Mouse (Mus musculus) limb, embryonic 14.5 days (tissue): Measurements from ENCODE around the gene Atg4d. TPM values are rescaled to one million over a fixed set of nuclear protein-coding genes. Genes with fewer than 3 reads are reported as not detected.

Source experiments
- ATAC-seq: fragments of 200-750 bp; cut with Nextera tagmentation; 2 replicates; pipeline ENCODE4 v1.8.0; 2017; ENCODE audit warnings: low read depth, moderate number of reproducible peaks, moderate TSS enrichment; ENCODE audit not compliant: low FRiP score
- DNase-seq: peaks from one replicate; pipeline ENCODE4 v3.0.0-alpha.2; 2015; ENCODE audit warnings: low spot score
- H3K27ac ChIP-seq: fragments of 300-500 bp; sonication (generic); replicated peaks from 2 replicates; pipeline ENCODE4 v1.5.1; 2014; ENCODE audit warnings: low read depth, mild to moderate bottlenecking, low read length, moderate library complexity, mixed read lengths
- H3K27me3 ChIP-seq: fragments of 300-500 bp; sonication (generic); 2 replicates; pipeline ENCODE4 v1.6.1; 2014; ENCODE audit warnings: low read length, mixed read lengths; ENCODE audit not compliant: control insufficient read depth, insufficient read depth
- H3K36me3 ChIP-seq: fragments of 300-500 bp; sonication (generic); 2 replicates; pipeline ENCODE4 v1.6.1; 2014; ENCODE audit warnings: mild to moderate bottlenecking, low read length, moderate library complexity, mixed read lengths; ENCODE audit not compliant: control insufficient read depth, insufficient read depth
- H3K4me1 ChIP-seq: fragments of 300-500 bp; sonication (generic); 2 replicates; pipeline ENCODE4 v1.6.1; 2014; ENCODE audit warnings: antibody characterized with exemption, low read length, mixed read lengths; ENCODE audit not compliant: control insufficient read depth, insufficient read depth
- H3K4me2 ChIP-seq: fragments of 300-500 bp; sonication (generic); replicated peaks from 2 replicates; pipeline ENCODE4 v1.6.1; 2014; ENCODE audit warnings: low read depth, mild to moderate bottlenecking, low read length, moderate library complexity; ENCODE audit not compliant: severe bottlenecking
- H3K4me3 ChIP-seq: fragments of 300-500 bp; sonication (generic); replicated peaks from 2 replicates; pipeline ENCODE4 v1.5.1; 2014; ENCODE audit warnings: low read length
- H3K9ac ChIP-seq: fragments of 300-500 bp; sonication (generic); 2 replicates; pipeline ENCODE4 v1.6.1; 2014; ENCODE audit warnings: mild to moderate bottlenecking, low read depth, low read length, moderate library complexity; ENCODE audit not compliant: severe bottlenecking
- H3K9me3 ChIP-seq: fragments of 300-500 bp; sonication (generic); 2 replicates; pipeline ENCODE4 v1.6.1; 2016; ENCODE audit warnings: low read length; ENCODE audit not compliant: control insufficient read depth
- POLR2A ChIP-seq: fragments of 200-500 bp; IDR thresholded peaks from 2 replicates; pipeline ENCODE4 v1.8.0; 2012; ENCODE audit warnings: inconsistent platforms, mild to moderate bottlenecking, moderate library complexity, borderline replicate concordance; ENCODE audit not compliant: insufficient read depth, insufficient read length; ENCODE audit errors: extremely low read depth
- WGBS: fragments of 180-500 bp; shearing (Covaris S2); extraction: QIAGEN DNeasy Blood & Tissue Kit; methylation state at CpG from one replicate; pipeline ENCODE4 v1.1.7; 2014; 5-methylcytosine and 5-hydroxymethylcytosine counted together
- polyA plus RNA-seq, 2 experiments: library from polyadenylated mRNA; depleted of rRNA in 1 of 2; stranded (reverse) in 1 of 2; unstranded in 1 of 2; fragments of >200 nt; fragmentation: Nextera tagmentation in 1 of 2; extraction: Ambion mirVana in 1 of 2; gene quantifications; 2 replicates each; pipeline versions ENCODE4 v1.2.1 to v1.2.3; 2012 to 2014

Atg4d gene
- polyA plus RNA-seq (2012; rRNA removed) (26.9 and 29.0 TPM in 2 replicates), polyA plus RNA-seq (2014; fragmentation: Nextera tagmentation; extraction: Ambion mirVana) (31.6 and 35.8 TPM in 2 replicates)

- Histone ChIP-seq H3K36me3 (peaks cover 26% of the 10 kb centered on the region), H3K27ac (peak within 1 kb of the TSS; percentile 75), H3K4me2 (peak within 1 kb of the TSS; percentile 78), H3K9me3 (no peaks in the 10 kb centered on the region), H3K4me3 (peak within 1 kb of the TSS; percentile 95), H3K4me1 (peaks cover 9% of the 10 kb centered on the region), H3K9ac (peak within 1 kb of the TSS; percentile 82), H3K27me3 (no peaks in the 10 kb centered on the region)
- peak; percentile 95 for TF ChIP-seq POLR2A
- DNase-seq (peak; percentile 99), ATAC-seq (peak; percentile 98)
- WGBS, result under 1% methylated on average over 41 of the region's 49 CpGs
These were observed at the start of gene Atg4d for GRCm38 (mm10) chr9:21265000-21265561. Gene Atg4d, plus strand, starts transcription at chr9:21265293.

DNA sequence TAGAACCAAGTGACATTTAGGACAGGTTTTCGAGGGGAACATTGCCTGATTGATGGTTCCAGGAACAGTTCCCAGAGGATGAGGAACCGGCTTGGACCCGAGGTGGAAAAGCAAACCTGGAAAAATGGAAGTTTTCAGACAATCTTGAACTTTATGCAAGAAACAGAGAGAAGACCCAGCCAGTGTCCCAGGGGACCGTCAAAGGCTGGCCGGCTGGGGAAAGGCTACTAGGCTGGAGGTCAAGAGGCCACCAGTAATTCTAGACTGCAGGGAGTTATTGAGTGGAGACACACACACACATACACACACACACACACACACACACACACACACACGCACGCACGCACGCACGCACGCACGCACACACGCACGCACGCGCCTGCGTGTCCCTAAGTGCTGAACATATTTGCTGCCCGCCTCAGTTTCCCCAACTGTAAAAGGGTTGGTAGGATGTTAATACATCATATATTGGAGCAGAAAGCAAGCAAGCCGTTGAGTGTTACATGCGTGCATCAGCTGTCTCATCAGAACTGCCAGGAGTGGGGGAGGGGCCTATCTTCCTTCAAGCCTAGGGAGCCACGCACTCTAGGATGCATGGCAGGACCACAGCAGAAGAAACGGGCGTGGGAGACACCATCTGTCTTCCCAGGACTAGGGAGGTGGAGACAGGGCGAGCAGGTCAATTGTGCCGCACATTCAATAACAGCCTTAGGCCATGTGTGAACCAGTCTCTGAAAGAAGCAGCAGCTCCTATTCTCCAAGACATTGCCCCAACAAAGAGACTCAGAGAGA, 48.8 kb upstream of the Atg4d start:
- Histone ChIP-seq H3K27ac (no peak overlapping the region), H3K4me1 (peaks cover 3% of the 10 kb centered on the region; the same call in 1 of the 2 replicates), H3K36me3 (no peaks in the 10 kb centered on the region), H3K4me3 (no peak overlapping the region), H3K4me2 (no peak overlapping the region), H3K9me3 (no peaks in the 10 kb centered on the region), H3K9ac (no peak overlapping the region), H3K27me3 (no peaks in the 10 kb centered on the region)
- TF ChIP-seq POLR2A, result no peak
- no peak for ATAC-seq
- DNase-seq, result no peak
- WGBS, result 68% methylated on average over 24 of the region's 25 CpGs

DNA sequence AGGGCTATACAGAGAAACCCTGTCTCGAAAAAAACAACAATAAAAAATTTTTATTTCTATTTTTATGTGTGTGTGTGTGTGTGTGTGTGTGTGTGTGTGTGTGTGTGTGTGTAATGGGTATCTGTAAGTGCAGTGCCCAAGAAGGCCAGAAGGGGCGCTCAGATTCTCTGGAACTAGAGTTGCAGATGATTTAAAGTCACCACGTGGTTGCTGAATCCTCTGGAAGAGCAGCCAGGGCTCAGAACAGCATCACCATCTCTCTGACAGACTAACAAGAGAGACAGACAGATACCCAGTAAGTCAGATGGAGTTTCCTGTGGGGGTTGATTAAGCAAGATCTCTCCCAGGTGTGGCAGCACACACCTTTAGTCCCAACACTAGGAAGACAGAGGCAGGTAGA, 45.3 kb upstream of the Atg4d start:
- no peak for TF ChIP-seq POLR2A
- H3K4me1 ChIP-seq, result peaks cover 3% of the 10 kb centered on the region; the same call in 1 of the 2 replicates
- WGBS, result 52% methylated on average over 3 of the region's 3 CpGs

DNA sequence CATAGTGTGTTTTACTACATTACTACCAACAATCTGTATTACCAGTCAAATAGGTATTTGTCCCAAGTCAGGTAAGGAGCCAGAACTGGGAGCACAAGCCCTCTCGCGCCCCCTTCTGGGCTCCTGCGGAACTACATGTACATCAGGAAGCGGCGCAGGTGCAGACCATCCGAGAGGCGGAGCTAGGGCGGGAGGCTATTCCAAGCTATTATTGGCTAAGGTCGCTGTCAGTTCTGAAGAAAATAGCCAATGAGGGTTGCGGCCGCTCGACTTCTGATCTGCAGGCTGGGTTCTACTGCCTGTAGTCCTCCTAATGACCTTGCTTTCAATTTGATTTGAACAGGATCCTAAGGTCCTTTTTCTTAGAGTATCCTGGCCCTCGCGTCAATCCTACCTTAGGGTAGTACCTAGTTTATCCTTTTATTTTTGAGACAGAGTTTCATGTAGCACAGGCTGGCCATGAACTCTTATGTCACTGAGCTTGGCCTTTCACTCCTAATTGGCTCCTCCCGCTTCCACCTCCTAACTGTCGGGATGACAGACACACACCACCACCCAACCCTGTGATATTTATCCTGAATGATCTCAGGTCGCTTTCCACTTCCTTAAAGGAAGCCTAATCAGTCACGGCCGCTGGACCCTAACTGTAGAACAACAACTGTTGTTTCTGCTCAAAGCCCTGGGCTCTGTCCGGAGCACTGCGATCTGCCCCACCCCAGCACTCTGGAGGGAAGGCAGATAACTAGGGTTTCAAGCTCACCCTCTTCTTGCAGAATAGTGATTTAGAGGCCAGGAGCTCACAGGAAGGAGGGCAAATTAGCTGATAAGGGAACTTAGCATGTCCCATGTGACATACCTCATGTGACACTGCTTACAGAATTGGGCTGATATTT, 44.4 kb upstream of the Atg4d start:
- Histone ChIP-seq H3K36me3 (no peaks in the 10 kb centered on the region), H3K4me2 (peak overlapping the region; percentile 36), H3K4me3 (0 out of 2 replicates have a peak overlapping the region, but pooled peaks have one; percentile 15), H3K4me1 (peaks cover 3% of the 10 kb centered on the region; the same call in 1 of the 2 replicates), H3K9me3 (no peaks in the 10 kb centered on the region), H3K27ac (no peak overlapping the region), H3K27me3 (no peaks in the 10 kb centered on the region), H3K9ac (no peak overlapping the region)
- WGBS, result 16% methylated on average over 21 of the region's 21 CpGs
- DNase-seq (peak; percentile 89), ATAC-seq (peak; percentile 78)
- no peak for TF ChIP-seq POLR2A

More for the DNA sequence above, 45.3 kb upstream of the Atg4d start:
- H3K4me2 ChIP-seq, result no peak overlapping the region
- no peak for DNase-seq
- no peak overlapping the region for H3K4me3 ChIP-seq
- ATAC-seq, result no peak
- H3K27me3 ChIP-seq, result no peaks in the 10 kb centered on the region
- H3K9me3 ChIP-seq, result no peaks in the 10 kb centered on the region
- H3K27ac ChIP-seq, result no peak overlapping the region
- no peaks in the 10 kb centered on the region for H3K36me3 ChIP-seq
- H3K9ac ChIP-seq, result no peak overlapping the region
